Mouse (Mus musculus): ENCODE data around the gene A830031A19Rik. TPM values are rescaled to one million over a fixed set of nuclear protein-coding genes. Genes with fewer than 3 reads are reported as not detected.

The A830031A19Rik gene
- polyA plus RNA-seq, 1 experiment from 2014 or later: not detected

DNA sequence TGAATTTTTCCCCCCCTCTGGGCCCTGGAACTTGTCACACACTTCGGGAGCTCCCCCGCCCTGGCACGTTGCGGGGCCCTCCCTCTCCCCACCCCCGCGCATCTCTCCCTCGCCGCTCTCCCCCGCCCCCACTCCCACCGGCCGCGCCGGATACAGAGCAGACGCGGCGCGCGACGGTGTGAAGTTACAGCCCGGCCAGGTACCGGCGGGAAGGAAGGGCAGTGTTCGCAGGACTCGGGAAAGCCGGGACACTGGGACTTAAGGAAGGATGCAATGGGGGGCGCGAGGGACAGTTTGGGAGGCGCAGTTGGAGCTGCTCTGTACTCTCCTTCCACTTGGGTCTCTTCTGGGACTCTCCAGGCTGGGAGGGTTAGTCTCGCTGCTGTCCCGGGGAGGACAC, 5.7 kb upstream of the A830031A19Rik start:
- peak; percentile 84 for DNase-seq (ENCODE audit: low spot score)

DNA sequence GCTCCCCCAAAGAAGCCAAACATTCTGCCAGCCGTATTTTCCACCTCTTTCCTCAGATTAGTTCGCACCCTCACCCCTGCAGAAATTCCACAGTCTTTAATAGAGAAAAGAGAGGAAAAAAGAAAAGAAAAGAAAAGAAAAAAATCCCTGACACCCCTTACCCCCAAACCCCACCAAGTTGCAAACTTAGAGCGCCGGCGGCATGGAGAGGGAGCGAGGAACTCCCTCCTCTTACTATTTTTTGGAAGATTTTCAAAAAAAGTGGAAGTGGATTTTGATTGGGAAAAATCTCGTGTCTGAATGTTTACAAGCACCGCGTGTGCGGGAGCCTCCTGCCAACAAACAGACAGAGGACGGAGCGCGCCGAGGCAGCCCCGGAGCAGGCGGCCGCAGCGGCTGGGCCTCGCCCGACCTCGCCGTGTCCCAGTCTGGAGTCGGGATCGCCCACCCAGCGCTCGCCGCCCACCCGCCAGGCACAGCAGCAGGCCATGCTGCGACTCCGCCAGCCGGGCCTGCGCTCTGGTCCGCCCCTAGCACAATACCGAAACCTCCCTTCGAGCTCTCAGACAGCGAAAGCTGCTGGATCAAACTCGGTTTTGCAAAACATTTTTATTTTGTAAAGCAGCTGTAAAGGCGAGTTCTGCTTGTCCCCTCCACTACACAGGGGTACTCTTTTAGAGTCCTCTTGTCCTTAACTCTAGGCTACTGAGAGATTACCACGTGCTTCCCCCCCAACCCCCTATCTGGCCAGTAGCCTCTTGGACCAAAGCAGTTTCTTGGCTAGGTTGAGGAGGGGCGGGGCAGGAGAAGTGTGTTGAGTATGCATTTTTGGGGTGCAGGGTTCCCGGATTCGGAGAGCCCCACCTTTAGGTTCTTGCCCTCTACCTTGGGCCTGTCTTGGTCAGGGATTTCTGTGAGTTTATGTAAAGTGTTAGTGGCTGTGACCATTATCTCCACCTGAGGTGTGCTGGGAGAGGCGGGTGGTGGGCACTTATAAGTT, 4.8 kb upstream of the A830031A19Rik start:
- under 1% methylated on average over 43 of the region's 43 CpGs for WGBS
- no peaks in the 10 kb centered on the region for H3K9me3 ChIP-seq (replicated peaks)
- H3K27ac ChIP-seq: peak overlapping the region; percentile 98
- peak; percentile 77 for DNase-seq (ENCODE audit: low spot score)
- no peaks in the 10 kb centered on the region for H3K27me3 ChIP-seq (ENCODE audit: low read depth, poor library complexity, severe bottlenecking)
- H3K36me3 ChIP-seq: no peaks in the 10 kb centered on the region
- H3K4me3 ChIP-seq: peak overlapping the region; percentile 96
- H3K4me1 ChIP-seq: peaks cover 56% of the 10 kb centered on the region

More for the DNA sequence above, 5.7 kb upstream of the A830031A19Rik start:
- Histone ChIP-seq H3K9me3 (replicated peaks) (no peaks in the 10 kb centered on the region), H3K27me3 (ENCODE audit: low read depth, poor library complexity, severe bottlenecking) (no peaks in the 10 kb centered on the region), H3K36me3 (peaks cover 6% of the 10 kb centered on the region), H3K4me1 (peaks cover 53% of the 10 kb centered on the region), H3K4me3 (peak overlapping the region; percentile 96), H3K27ac (peak overlapping the region; percentile 98)
- WGBS: under 1% methylated on average over 29 of the region's 30 CpGs

- H3K9me3 ChIP-seq (replicated peaks): no peaks in the 10 kb centered on the region
- WGBS: under 1% methylated on average over 38 of the region's 38 CpGs
- DNase-seq (ENCODE audit: low spot score): peak; percentile 77
- H3K36me3 ChIP-seq: no peaks in the 10 kb centered on the region
- H3K27me3 ChIP-seq (ENCODE audit: low read depth, poor library complexity, severe bottlenecking): no peaks in the 10 kb centered on the region
- H3K4me1 ChIP-seq: peaks cover 58% of the 10 kb centered on the region
- H3K4me3 ChIP-seq: peak overlapping the region; percentile 96
- H3K27ac ChIP-seq: peak overlapping the region; percentile 98
Measured at GRCm38 (mm10) chr11:24078706-24079316, 4.0 kb upstream of the A830031A19Rik start.

GRCm38 (mm10) chr11:24077795-24078705, 3.2 kb upstream of the A830031A19Rik start, which contains the start of gene Bcl11a:
Gene Bcl11a (plus strand): TSS chr11:24078056.
- H3K27me3 ChIP-seq (ENCODE audit: low read depth, poor library complexity, severe bottlenecking): peaks cover 4% of the 10 kb centered on the region; the same call in 1 of the 2 replicates
- peak within 1 kb of the TSS; percentile 98 for H3K27ac ChIP-seq
- peak within 1 kb of the TSS; percentile 96 for H3K4me3 ChIP-seq
- peaks cover 58% of the 10 kb centered on the region for H3K4me1 ChIP-seq
- no peaks in the 10 kb centered on the region for H3K36me3 ChIP-seq
- H3K9me3 ChIP-seq (replicated peaks): no peaks in the 10 kb centered on the region
- peak; percentile 92 for DNase-seq (ENCODE audit: low spot score)
- under 1% methylated on average over 42 of the region's 51 CpGs for WGBS

- Histone ChIP-seq H3K27me3 (ENCODE audit: low read depth, poor library complexity, severe bottlenecking) (peaks cover 7% of the 10 kb centered on the region; the same call in 1 of the 2 replicates), H3K9me3 (replicated peaks) (no peaks in the 10 kb centered on the region), H3K4me3 (peak overlapping the region; percentile 96), H3K27ac (peak overlapping the region; percentile 98), H3K4me1 (peaks cover 56% of the 10 kb centered on the region), H3K36me3 (no peaks in the 10 kb centered on the region)
- WGBS: under 1% methylated on average over 59 of the region's 59 CpGs
- peak; percentile 84 for DNase-seq (ENCODE audit: low spot score)
Measured at GRCm38 (mm10) chr11:24076821-24077730, 2.2 kb upstream of the A830031A19Rik start.

- peak overlapping the region; percentile 98 for H3K27ac ChIP-seq
- WGBS: under 1% methylated on average over 32 of the region's 32 CpGs
- DNase-seq (ENCODE audit: low spot score): peak; percentile 85
- no peaks in the 10 kb centered on the region for H3K36me3 ChIP-seq
- H3K4me1 ChIP-seq: peaks cover 60% of the 10 kb centered on the region
- H3K9me3 ChIP-seq (replicated peaks): no peaks in the 10 kb centered on the region
- peaks cover 7% of the 10 kb centered on the region; the same call in 1 of the 2 replicates for H3K27me3 ChIP-seq (ENCODE audit: low read depth, poor library complexity, severe bottlenecking)
- peak overlapping the region; percentile 96 for H3K4me3 ChIP-seq
Measured at GRCm38 (mm10) chr11:24076127-24076650, 1.3 kb upstream of the A830031A19Rik start.

DNA sequence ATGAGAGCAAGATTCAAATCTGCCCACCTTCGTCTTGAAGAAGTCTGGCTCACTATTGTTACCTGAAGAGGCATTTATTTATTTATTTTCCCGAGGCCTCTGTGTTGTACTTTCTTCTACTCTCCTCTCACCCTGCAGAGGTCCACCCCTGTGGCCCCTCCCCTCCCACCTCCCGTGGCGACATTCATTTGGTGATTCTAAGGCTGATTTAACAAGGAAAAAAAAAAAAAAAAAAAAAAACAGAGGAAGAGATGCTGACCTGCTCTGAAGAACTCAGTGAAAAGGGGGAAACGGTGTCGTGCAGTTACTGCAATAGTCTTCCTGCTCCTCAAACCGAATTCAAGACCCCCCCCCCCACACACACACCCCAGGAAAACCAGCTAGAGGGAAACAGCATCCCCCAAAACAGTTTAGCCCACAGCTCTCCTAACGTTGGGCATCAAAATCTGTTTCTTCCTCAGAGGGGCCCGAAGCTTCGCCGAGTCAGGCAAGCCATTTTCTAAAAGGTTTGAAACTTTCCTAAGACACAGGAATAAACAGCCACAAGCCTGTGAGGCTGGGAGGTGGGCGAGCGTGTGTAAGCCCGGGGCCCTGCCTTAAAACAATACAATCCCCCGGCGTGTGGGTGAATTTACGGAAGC, 752 bp upstream of the A830031A19Rik start:
- no peak for DNase-seq (ENCODE audit: low spot score)
- H3K36me3 ChIP-seq: no peaks in the 10 kb centered on the region
- H3K27ac ChIP-seq: peak overlapping the region; percentile 98
- no peaks in the 10 kb centered on the region for H3K9me3 ChIP-seq (replicated peaks)
- H3K4me1 ChIP-seq: peaks cover 58% of the 10 kb centered on the region
- WGBS: under 1% methylated on average over 17 of the region's 17 CpGs
- H3K27me3 ChIP-seq (ENCODE audit: low read depth, poor library complexity, severe bottlenecking): peaks cover 7% of the 10 kb centered on the region; the same call in 1 of the 2 replicates
- peak overlapping the region; percentile 96 for H3K4me3 ChIP-seq

- peak; percentile 77 for DNase-seq (ENCODE audit: low spot score)
- Histone ChIP-seq H3K4me1 (peaks cover 55% of the 10 kb centered on the region), H3K27me3 (ENCODE audit: low read depth, poor library complexity, severe bottlenecking) (peaks cover 7% of the 10 kb centered on the region; the same call in 1 of the 2 replicates), H3K36me3 (no peaks in the 10 kb centered on the region), H3K27ac (peak overlapping the region; percentile 56; the same call in 1 of the 2 replicates), H3K9me3 (replicated peaks) (no peaks in the 10 kb centered on the region), H3K4me3 (peak overlapping the region; percentile 96)
- under 1% methylated on average over 18 of the region's 18 CpGs for WGBS
Measured at GRCm38 (mm10) chr11:24074021-24074591, 748 bp downstream of the A830031A19Rik start.

DNA sequence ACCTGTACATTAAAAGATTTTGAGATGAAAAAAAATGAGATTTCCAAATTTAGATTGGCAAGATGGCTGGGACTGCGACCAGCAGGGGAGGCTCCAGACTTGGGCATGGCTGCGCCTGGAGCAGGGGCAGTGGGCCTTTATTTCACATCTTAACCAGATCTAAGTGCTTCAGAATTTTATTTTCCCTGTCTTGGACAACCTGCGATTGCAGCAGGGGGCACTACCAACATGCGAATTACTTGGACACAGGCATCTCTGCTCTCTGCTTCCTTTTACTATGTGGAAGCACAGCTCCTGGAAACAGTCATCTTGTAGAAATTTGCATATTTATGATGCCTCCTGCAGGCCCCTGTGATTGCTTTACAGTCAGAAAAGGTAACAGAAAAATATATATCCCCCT, 9.5 kb downstream of the A830031A19Rik start:
- Histone ChIP-seq H3K4me3 (no peak overlapping the region), H3K27ac (no peak overlapping the region), H3K9me3 (replicated peaks) (no peaks in the 10 kb centered on the region), H3K36me3 (no peaks in the 10 kb centered on the region), H3K4me1 (peaks cover 52% of the 10 kb centered on the region), H3K27me3 (ENCODE audit: low read depth, poor library complexity, severe bottlenecking) (peaks cover 9% of the 10 kb centered on the region)
- WGBS: 63% methylated on average over 4 of the region's 4 CpGs
- peak; percentile 42 for DNase-seq (ENCODE audit: low spot score)

- Histone ChIP-seq H3K4me1 (peaks cover 62% of the 10 kb centered on the region), H3K27me3 (ENCODE audit: low read depth, poor library complexity, severe bottlenecking) (peaks cover 10% of the 10 kb centered on the region), H3K4me3 (no peak overlapping the region), H3K27ac (no peak overlapping the region), H3K36me3 (no peaks in the 10 kb centered on the region), H3K9me3 (replicated peaks) (no peaks in the 10 kb centered on the region)
- 53% methylated on average over 6 of the region's 6 CpGs for WGBS
- no peak for DNase-seq (ENCODE audit: low spot score)
Measured at GRCm38 (mm10) chr11:24064221-24064620, 10.6 kb downstream of the A830031A19Rik start.
